Mouse (Mus musculus): ENCODE measurements around the gene Ccl9.

DNA sequence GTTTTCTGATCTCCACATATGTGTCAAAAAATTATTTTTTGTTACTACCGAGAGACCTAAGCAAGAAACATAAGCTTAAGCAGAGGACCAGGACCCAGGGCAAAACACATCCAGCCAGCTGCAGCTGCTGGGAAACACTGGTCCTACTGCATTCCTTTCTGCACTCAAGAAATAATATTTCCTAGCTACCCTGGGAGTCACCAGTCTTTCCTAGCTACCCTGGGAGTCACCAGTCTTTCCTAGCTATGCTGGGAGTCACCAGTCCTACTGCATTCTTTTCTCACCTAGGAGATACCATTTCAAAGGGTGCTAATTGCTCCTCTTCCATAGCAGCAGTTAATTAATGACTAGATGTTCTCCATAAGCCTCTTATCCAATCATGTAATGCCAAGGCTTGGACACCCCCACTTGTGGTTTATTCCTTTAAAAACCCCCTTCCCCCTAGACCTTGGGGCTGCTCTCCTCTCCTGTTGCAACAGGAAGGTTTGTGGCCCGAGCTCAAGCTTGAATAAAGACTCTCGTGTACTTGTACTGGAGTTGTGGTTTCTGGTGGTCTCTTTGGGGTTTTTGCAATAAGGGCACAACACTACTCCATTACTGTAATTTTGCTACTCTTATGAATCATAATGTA lies 19.9 kb upstream of the Ccl9 start:
- TF ChIP-seq POLR2A (IDR thresholded peaks at IDR 0.05; ENCODE audit: low read depth, low read length) (no peak), CTCF (conservative IDR thresholded peaks at IDR 0.05; ENCODE audit: insufficient read depth, insufficient read length, low read depth, low read length) (no peak)
